Mouse (Mus musculus) hindbrain, embryonic 14.5 days (tissue): ENCODE measurements around the gene Gabbr2. TPM values are rescaled to one million over a fixed set of nuclear protein-coding genes. Genes with fewer than 3 reads are reported as not detected.

ENCODE experiments used
- ATAC-seq: fragments of 200-750 bp; cut with Nextera tagmentation; 2 replicates; pipeline ENCODE4 v1.8.0; 2017; ENCODE audit warnings: moderate number of reproducible peaks, mild to moderate bottlenecking, moderate TSS enrichment, moderate library complexity; ENCODE audit not compliant: low FRiP score
- DNase-seq: peaks from one replicate; pipeline ENCODE4 v3.0.0-alpha.2; 2015; ENCODE audit warnings: low spot score
- H3K27ac ChIP-seq: fragments of 300-500 bp; sonication (generic); 2 replicates; pipeline ENCODE4 v1.5.1; 2014; ENCODE audit warnings: mild to moderate bottlenecking, moderate library complexity
- H3K27me3 ChIP-seq: fragments of 300-500 bp; sonication (generic); 2 replicates; pipeline ENCODE4 v1.6.1; 2014; ENCODE audit warnings: mild to moderate bottlenecking, low read length, mixed read lengths; ENCODE audit not compliant: control insufficient read depth, insufficient read depth
- H3K36me3 ChIP-seq: fragments of 300-500 bp; sonication (generic); replicated peaks from 2 replicates; pipeline ENCODE4 v1.6.1; 2014; ENCODE audit not compliant: control insufficient read depth, insufficient read depth
- H3K4me1 ChIP-seq: fragments of 300-500 bp; sonication (generic); replicated peaks from 2 replicates; pipeline ENCODE4 v1.6.1; 2014; ENCODE audit warnings: antibody characterized with exemption, low read length, mixed read lengths; ENCODE audit not compliant: control insufficient read depth, insufficient read depth
- H3K4me2 ChIP-seq: fragments of 300-500 bp; sonication (generic); replicated peaks from 2 replicates; pipeline ENCODE4 v1.6.1; 2014; ENCODE audit warnings: mild to moderate bottlenecking, moderate library complexity
- H3K4me3 ChIP-seq: fragments of 300-500 bp; sonication (generic); replicated peaks from 2 replicates; pipeline ENCODE4 v1.5.1; 2014; ENCODE audit warnings: mild to moderate bottlenecking, low read length
- H3K9ac ChIP-seq: fragments of 300-500 bp; sonication (generic); 2 replicates; pipeline ENCODE4 v1.6.1; 2014
- H3K9me3 ChIP-seq: fragments of 300-500 bp; sonication (generic); 2 replicates; pipeline ENCODE4 v1.6.1; 2016; ENCODE audit warnings: low read length; ENCODE audit not compliant: control insufficient read depth
- WGBS: fragments of 180-500 bp; shearing (Covaris S2); extraction: QIAGEN DNeasy Blood & Tissue Kit; methylation state at CpG from one replicate; pipeline ENCODE4 v1.1.7; 2014; 5-methylcytosine and 5-hydroxymethylcytosine counted together
- polyA plus RNA-seq: library from polyadenylated mRNA; unstranded; fragments of >200 nt; fragmentation: Nextera tagmentation; extraction: Ambion mirVana; gene quantifications from 2 replicates; pipeline ENCODE4 v1.2.1, GENCODE M21; 2014

Gabbr2 gene
- polyA plus RNA-seq, 1 experiment from 2014 or later, result 13.3 TPM

DNA sequence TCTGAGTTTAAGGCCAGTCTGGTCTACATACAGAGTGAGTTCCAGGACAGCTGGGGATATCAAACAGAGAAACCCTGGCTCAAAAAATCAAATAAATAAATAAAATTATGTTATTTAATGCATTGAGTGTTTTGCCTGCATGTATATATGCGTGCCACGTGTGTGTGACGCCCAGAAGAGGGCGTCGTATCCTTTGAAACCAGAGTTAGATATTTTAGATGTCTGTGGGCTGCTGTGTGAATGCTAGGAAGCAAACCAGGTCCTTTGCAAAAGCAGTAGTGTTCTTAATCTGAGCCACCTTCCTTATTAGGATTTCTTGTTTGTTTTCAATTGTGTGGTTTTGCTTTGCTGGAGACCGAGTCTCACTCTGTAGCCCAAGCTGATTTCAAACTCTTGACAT lies 13.3 kb downstream of the Gabbr2 start:
- whole genome bisulfite sequencing, result 94% methylated on average over 6 of the region's 6 CpGs
- no peak for ATAC-seq
- H3K36me3 ChIP-seq, result no peaks in the 10 kb centered on the region

DNA sequence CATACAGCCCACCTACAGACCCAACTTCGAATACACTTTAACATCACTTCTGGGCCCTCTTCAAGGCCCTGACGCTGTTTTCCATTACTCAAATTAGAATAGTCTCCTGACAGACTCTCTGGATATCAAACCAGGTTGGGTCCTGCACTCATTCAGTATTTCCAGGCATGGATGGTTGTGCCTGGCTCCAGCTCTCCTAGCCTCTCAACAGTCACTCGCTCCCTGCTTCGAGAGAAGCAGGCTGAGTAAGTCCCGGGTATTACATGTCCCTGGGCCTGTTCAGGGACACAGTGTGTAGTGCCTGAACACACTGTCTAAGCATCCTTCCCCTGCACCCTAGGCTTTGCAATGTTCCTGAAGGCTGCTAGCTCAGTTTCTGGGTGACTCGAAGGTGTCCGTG lies 14.5 kb downstream of the Gabbr2 start:
- H3K27ac ChIP-seq, result no peak overlapping the region
- H3K9ac ChIP-seq, result no peak overlapping the region
- WGBS, result 93% methylated on average over 7 of the region's 7 CpGs
- H3K36me3 ChIP-seq, result no peaks in the 10 kb centered on the region
- no peak overlapping the region for H3K4me2 ChIP-seq
- no peaks in the 10 kb centered on the region for H3K9me3 ChIP-seq
- H3K4me3 ChIP-seq, result no peak overlapping the region
- DNase-seq, result no peak
- no peak for ATAC-seq
- H3K27me3 ChIP-seq, result no peaks in the 10 kb centered on the region
- H3K4me1 ChIP-seq, result 0 out of 2 replicates have a peak, but pooled peaks cover 3% of the 10 kb centered on the region

More for the DNA sequence above, 13.3 kb downstream of the Gabbr2 start:
- Histone ChIP-seq H3K9me3 (no peaks in the 10 kb centered on the region), H3K4me2 (no peak overlapping the region), H3K4me3 (no peak overlapping the region), H3K27me3 (no peaks in the 10 kb centered on the region), H3K27ac (no peak overlapping the region), H3K9ac (no peak overlapping the region), H3K4me1 (0 out of 2 replicates have a peak, but pooled peaks cover 3% of the 10 kb centered on the region)
- DNase-seq, result no peak

DNA sequence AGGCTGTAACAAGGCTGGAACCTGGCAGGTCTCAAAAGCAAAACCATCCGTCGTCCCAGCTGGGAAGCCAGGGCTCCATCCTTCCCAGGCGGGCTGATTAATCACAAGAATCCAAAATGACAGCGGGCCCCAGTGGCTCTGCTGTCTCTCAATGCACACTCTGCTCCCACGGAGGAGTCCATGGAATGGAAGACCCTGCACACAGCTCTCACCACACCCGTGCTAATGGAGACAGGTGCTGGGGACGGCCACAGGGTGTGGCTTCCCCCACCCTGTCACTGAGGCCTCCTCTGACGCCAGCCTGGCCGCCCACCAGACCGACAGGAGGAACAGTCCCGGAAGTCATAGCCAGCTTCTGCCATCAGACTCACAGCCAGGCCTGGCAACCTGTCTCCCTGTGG lies 15.0 kb downstream of the Gabbr2 start:
- Histone ChIP-seq H3K27me3 (no peaks in the 10 kb centered on the region), H3K4me2 (no peak overlapping the region), H3K4me3 (no peak overlapping the region), H3K9ac (no peak overlapping the region), H3K4me1 (0 out of 2 replicates have a peak, but pooled peaks cover 3% of the 10 kb centered on the region), H3K36me3 (no peaks in the 10 kb centered on the region), H3K27ac (0 out of 2 replicates have a peak overlapping the region, but pooled peaks have one; percentile 16), H3K9me3 (no peaks in the 10 kb centered on the region)
- ATAC-seq, result no peak
- 63% methylated on average over 11 of the region's 11 CpGs for WGBS
- DNase-seq, result no peak

DNA sequence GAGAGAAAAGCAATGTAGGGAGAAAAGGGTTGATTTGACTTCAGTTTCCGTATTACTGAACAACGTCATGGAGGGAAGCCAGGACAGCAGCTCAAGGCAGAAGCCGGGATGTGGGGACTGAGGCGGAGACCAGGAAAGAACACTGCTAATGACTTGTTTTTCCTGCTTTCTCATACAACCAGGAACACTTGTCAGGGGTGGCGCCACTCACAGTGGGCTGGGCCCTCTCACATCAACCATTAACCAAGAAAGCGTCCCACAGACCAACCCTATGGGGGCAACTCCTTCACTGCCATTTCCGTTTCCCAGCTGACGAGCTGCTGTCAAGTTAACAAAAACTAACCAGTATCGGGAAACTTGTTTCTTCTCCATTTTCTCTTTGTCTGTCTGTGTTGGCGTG lies 18.4 kb downstream of the Gabbr2 start:
- ATAC-seq (no peak), DNase-seq (no peak)
- Histone ChIP-seq H3K4me1 (0 out of 2 replicates have a peak, but pooled peaks cover 8% of the 10 kb centered on the region), H3K36me3 (no peaks in the 10 kb centered on the region), H3K4me3 (no peak overlapping the region), H3K4me2 (no peak overlapping the region), H3K9me3 (no peaks in the 10 kb centered on the region), H3K27ac (no peak overlapping the region), H3K27me3 (no peaks in the 10 kb centered on the region), H3K9ac (no peak overlapping the region)
- 90% methylated on average over 10 of the region's 10 CpGs for WGBS

- Histone ChIP-seq H3K27ac (no peak overlapping the region), H3K9me3 (no peaks in the 10 kb centered on the region; the same call in 1 of the 2 replicates), H3K4me3 (no peak overlapping the region), H3K9ac (no peak overlapping the region), H3K27me3 (no peaks in the 10 kb centered on the region), H3K4me2 (no peak overlapping the region), H3K4me1 (0 out of 2 replicates have a peak, but pooled peaks cover 5% of the 10 kb centered on the region), H3K36me3 (no peaks in the 10 kb centered on the region)
- DNase-seq (no peak), ATAC-seq (no peak)
- 81% methylated on average over 10 of the region's 10 CpGs for WGBS
These were observed 23.7 kb downstream of the Gabbr2 start for GRCm38 (mm10) chr4:46967981-46968380.

DNA sequence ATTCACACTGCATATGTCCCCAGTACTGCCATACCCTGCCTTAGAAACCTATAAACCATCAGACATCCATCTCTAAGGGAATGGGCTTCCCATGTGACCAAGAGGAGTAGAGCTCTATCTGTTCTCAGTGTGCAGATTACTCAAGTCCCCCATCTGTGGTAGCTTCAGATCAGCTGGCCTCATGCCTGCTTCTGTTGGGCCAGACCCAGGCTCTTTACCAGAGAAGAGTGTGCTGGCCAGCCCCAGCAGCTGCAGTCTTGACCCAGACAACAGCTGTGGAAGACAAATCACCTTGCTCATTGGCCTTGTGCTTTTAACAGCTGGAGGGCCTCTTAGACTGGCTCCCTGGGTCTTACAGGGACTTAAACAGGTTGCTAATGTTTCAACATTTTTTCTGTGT lies 25.1 kb downstream of the Gabbr2 start:
- no peaks in the 10 kb centered on the region for H3K36me3 ChIP-seq
- H3K27me3 ChIP-seq, result no peaks in the 10 kb centered on the region
- ATAC-seq (no peak), DNase-seq (no peak)
- no peak overlapping the region for H3K4me2 ChIP-seq
- H3K9ac ChIP-seq, result no peak overlapping the region
- 0 out of 2 replicates have a peak, but pooled peaks cover 5% of the 10 kb centered on the region for H3K4me1 ChIP-seq
- H3K4me3 ChIP-seq, result no peak overlapping the region
- H3K27ac ChIP-seq, result no peak overlapping the region
- H3K9me3 ChIP-seq, result no peaks in the 10 kb centered on the region; the same call in 1 of the 2 replicates

DNA sequence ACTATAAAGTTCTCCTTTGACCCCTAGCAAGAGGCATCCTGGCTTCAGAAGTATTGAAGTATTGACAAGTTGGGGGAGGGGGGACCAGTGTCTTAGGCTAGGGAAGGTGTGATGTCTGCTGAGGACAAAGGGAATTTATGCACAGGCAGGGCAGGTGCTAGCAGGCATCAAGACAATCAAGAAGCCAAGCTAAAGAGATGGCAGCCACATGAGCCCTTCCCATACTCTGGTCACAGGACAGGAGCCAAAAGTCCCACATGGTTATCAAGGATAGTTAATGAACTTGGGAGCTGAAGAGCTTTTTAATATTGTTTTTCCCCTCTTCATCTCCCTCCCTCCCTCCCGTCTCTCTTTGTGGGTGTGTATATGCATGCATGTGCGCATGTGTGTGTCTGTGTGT lies 30.3 kb downstream of the Gabbr2 start:
- ATAC-seq, result no peak
- 76% methylated on average over 2 of the region's 2 CpGs for WGBS
- H3K9ac ChIP-seq, result no peak overlapping the region
- no peaks in the 10 kb centered on the region; the same call in 1 of the 2 replicates for H3K9me3 ChIP-seq
- no peak overlapping the region for H3K4me2 ChIP-seq
- no peak overlapping the region for H3K27ac ChIP-seq
- no peak overlapping the region for H3K4me3 ChIP-seq
- no peaks in the 10 kb centered on the region for H3K27me3 ChIP-seq
- no peak for DNase-seq
- no peaks in the 10 kb centered on the region for H3K4me1 ChIP-seq
- no peaks in the 10 kb centered on the region for H3K36me3 ChIP-seq

- no peak for DNase-seq
- H3K4me1 ChIP-seq, result no peaks in the 10 kb centered on the region
- ATAC-seq, result no peak; the same call in 1 of the 2 replicates
- H3K4me3 ChIP-seq, result no peak overlapping the region
- H3K9ac ChIP-seq, result no peak overlapping the region
- H3K27ac ChIP-seq, result no peak overlapping the region
- H3K9me3 ChIP-seq, result no peaks in the 10 kb centered on the region; the same call in 1 of the 2 replicates
- H3K27me3 ChIP-seq, result no peaks in the 10 kb centered on the region
- no peaks in the 10 kb centered on the region for H3K36me3 ChIP-seq
- WGBS, result 82% methylated on average over 10 of the region's 10 CpGs
- H3K4me2 ChIP-seq, result no peak overlapping the region
These were observed 31.5 kb downstream of the Gabbr2 start for GRCm38 (mm10) chr4:46960208-46960607.

DNA sequence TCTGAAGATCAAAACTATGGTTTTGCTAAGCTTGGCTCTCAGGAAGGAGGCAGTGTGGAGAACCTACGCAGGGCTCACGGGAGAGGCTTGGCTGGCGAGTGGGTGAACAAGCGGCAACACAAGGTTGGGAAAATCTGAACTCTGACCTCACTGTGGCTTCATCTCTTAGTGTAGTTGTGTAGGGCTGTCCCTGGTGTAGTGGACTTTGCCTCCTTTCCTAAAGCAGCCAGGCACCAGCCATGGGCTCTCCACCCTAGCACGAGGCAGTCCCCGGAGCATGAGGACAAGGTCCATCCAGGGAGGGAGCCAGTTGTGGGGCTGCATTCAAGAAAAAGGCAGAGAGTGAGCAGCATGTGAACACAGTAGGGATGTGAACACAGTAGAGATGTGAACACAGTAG lies 31.9 kb downstream of the Gabbr2 start:
- Histone ChIP-seq H3K4me3 (no peak overlapping the region), H3K27me3 (no peaks in the 10 kb centered on the region), H3K4me2 (no peak overlapping the region), H3K27ac (no peak overlapping the region), H3K36me3 (no peaks in the 10 kb centered on the region), H3K9me3 (no peaks in the 10 kb centered on the region), H3K4me1 (no peaks in the 10 kb centered on the region), H3K9ac (no peak overlapping the region)
- DNase-seq, result no peak
- 94% methylated on average over 6 of the region's 6 CpGs for WGBS
- ATAC-seq, result no peak

- H3K4me2 ChIP-seq, result no peak overlapping the region
- H3K27ac ChIP-seq, result no peak overlapping the region
- DNase-seq (no peak), ATAC-seq (peak; percentile 21; the same call in 1 of the 2 replicates)
- no peaks in the 10 kb centered on the region for H3K36me3 ChIP-seq
- no peaks in the 10 kb centered on the region for H3K4me1 ChIP-seq
- no peaks in the 10 kb centered on the region for H3K27me3 ChIP-seq
- no peaks in the 10 kb centered on the region for H3K9me3 ChIP-seq
- WGBS, result 84% methylated on average over 7 of the region's 7 CpGs
- no peak overlapping the region for H3K9ac ChIP-seq
- no peak overlapping the region for H3K4me3 ChIP-seq
These were observed 33.7 kb downstream of the Gabbr2 start for GRCm38 (mm10) chr4:46957955-46958354.
